In genomic region chr8:70477269-70477982, GRCm38 (mm10) we compare ENCODE assay signal across 8 mouse cellular contexts. TPM values are rescaled to one million over a fixed set of nuclear protein-coding genes. Genes with fewer than 3 reads are reported as not detected.
DNase-seq lines count a peak whose midpoint lies in the region; ATAC-seq lines count a peak whose summit lies in the region.

No protein-coding gene starts in this region.

- peak overlapping the region; percentile 95; the same call in 1 of the 2 replicates for H3K9ac ChIP-seq in heart, embryonic 12.5 days
- H3K9ac ChIP-seq in forebrain, embryonic 16.5 days (replicated peaks; ENCODE audit: low read depth, low read length) = no peak overlapping the region
- peak overlapping the region; percentile 97 for H3K9ac ChIP-seq in midbrain, embryonic 16.5 days (ENCODE audit: low read depth, low read length)

- H3K36me3 ChIP-seq in heart, embryonic 12.5 days = peaks cover 3% of the 10 kb centered on the region; the same call in 1 of the 2 replicates
- H3K36me3 ChIP-seq in forebrain, embryonic 16.5 days (ENCODE audit: control insufficient read depth, insufficient read depth) = no peaks in the 10 kb centered on the region
- no peaks in the 10 kb centered on the region for H3K36me3 ChIP-seq in midbrain, embryonic 16.5 days (ENCODE audit: control insufficient read depth, insufficient read depth, low read length)

- peak overlapping the region; percentile 93 for H3K4me3 ChIP-seq in heart, embryonic 12.5 days
- peak overlapping the region; percentile 58 for H3K4me3 ChIP-seq in forebrain, embryonic 16.5 days (replicated peaks; ENCODE audit: low read length)
- peak overlapping the region; percentile 91 for H3K4me3 ChIP-seq in midbrain, embryonic 16.5 days (ENCODE audit: low read depth, low read length)

- no peak overlapping the region for H3K27ac ChIP-seq in heart, embryonic 12.5 days (ENCODE audit: poor library complexity, severe bottlenecking)
- H3K27ac ChIP-seq in forebrain, embryonic 16.5 days (ENCODE audit: low read length) = no peak overlapping the region
- H3K27ac ChIP-seq in midbrain, embryonic 16.5 days (ENCODE audit: low read length) = no peak overlapping the region

- WGBS in heart, embryonic 12.5 days = 1% methylated on average over 21 of the region's 21 CpGs
- under 1% methylated on average over 21 of the region's 21 CpGs for WGBS in forebrain, embryonic 16.5 days
- 4% methylated on average over 21 of the region's 21 CpGs for WGBS in large intestine, adult 2 months
- 2% methylated on average over 21 of the region's 21 CpGs for WGBS in midbrain, embryonic 16.5 days

- peaks cover 39% of the 10 kb centered on the region for H3K27me3 ChIP-seq in heart, embryonic 12.5 days (replicated peaks)
- no peaks in the 10 kb centered on the region; the same call in 1 of the 2 replicates for H3K27me3 ChIP-seq in forebrain, embryonic 16.5 days (replicated peaks; ENCODE audit: control insufficient read depth, insufficient read depth, low read length)
- H3K27me3 ChIP-seq in midbrain, embryonic 16.5 days (ENCODE audit: control insufficient read depth, insufficient read depth, low read depth, low read length) = peaks cover 9% of the 10 kb centered on the region; the same call in 1 of the 2 replicates

- no peaks in the 10 kb centered on the region for H3K9me3 ChIP-seq in heart, embryonic 12.5 days (replicated peaks)
- no peaks in the 10 kb centered on the region for H3K9me3 ChIP-seq in forebrain, embryonic 16.5 days (ENCODE audit: control insufficient read depth, low read length)
- H3K9me3 ChIP-seq in midbrain, embryonic 16.5 days (replicated peaks; ENCODE audit: control insufficient read depth, low read length, poor library complexity, severe bottlenecking) = no peaks in the 10 kb centered on the region

- no peak for DNase-seq in heart, postnatal 36 days
- DNase-seq in WW6 (ENCODE audit: low read depth, low spot score) = peak; percentile 82
- peak; percentile 57 for DNase-seq in large intestine, adult 2 months (ENCODE audit: low read depth, low spot score)
- DNase-seq in frontal cortex, adult 2 months (ENCODE audit: extremely low spot score in 1 of 2, low spot score in 1 of 2) = no peak
- no peak for DNase-seq in layer of hippocampus, adult 11-12 months (ENCODE audit: low spot score)

- ATAC-seq in heart, embryonic 12.5 days (ENCODE audit: insufficient number of reproducible peaks, low FRiP score) = peak; percentile 46
- peak; percentile 34 for ATAC-seq in forebrain, embryonic 16.5 days
- ATAC-seq in midbrain, embryonic 16.5 days = peak; percentile 46

- intact Hi-C loops in heart, postnatal 36 days (cut with DNase I) = no loop called here

- peak overlapping the region; percentile 95 for H3K4me2 ChIP-seq in heart, embryonic 12.5 days
- peak overlapping the region; percentile 72 for H3K4me2 ChIP-seq in forebrain, embryonic 16.5 days (ENCODE audit: low read length)
- H3K4me2 ChIP-seq in midbrain, embryonic 16.5 days (ENCODE audit: low read length) = peak overlapping the region; percentile 79

- peaks cover 19% of the 10 kb centered on the region for H3K4me1 ChIP-seq in heart, embryonic 12.5 days (replicated peaks)
- peaks cover 14% of the 10 kb centered on the region for H3K4me1 ChIP-seq in forebrain, embryonic 16.5 days (replicated peaks; ENCODE audit: control insufficient read depth, insufficient read depth, low read length)
- H3K4me1 ChIP-seq in midbrain, embryonic 16.5 days (ENCODE audit: control insufficient read depth, insufficient read depth, low read length) = peaks cover 23% of the 10 kb centered on the region

RNA-seq across cellular contexts. Expression of gene Klhl26, which starts 0.7 kb away (rescaled TPM):
- polyA plus RNA-seq in heart, embryonic 12.5 days (2016; fragmentation: Nextera tagmentation; extraction: Ambion mirVana) = 12.6 and 14.0 TPM in 2 replicates
- 1 to 10 TPM; 8.1 to 9.4 TPM for total RNA-seq in heart, postnatal 36 days (2021)
- polyA plus RNA-seq in forebrain, embryonic 16.5 days (2015; fragmentation: Nextera tagmentation; extraction: Ambion mirVana) = 23.1 and 26.2 TPM in 2 replicates
- 16.8 and 22.1 TPM in 2 replicates for polyA plus RNA-seq in large intestine, adult 2 months (2012; rRNA removed)
- polyA plus RNA-seq in midbrain, embryonic 16.5 days (2015; fragmentation: Nextera tagmentation; extraction: Ambion mirVana) = 31.0 and 32.4 TPM in 2 replicates
- 59.4 and 59.6 TPM in 2 replicates for polyA plus RNA-seq in frontal cortex, adult 2 months (2012; rRNA removed)

RNA-seq across cellular contexts. Expression of gene Tmem59l, which starts 9.7 kb away (rescaled TPM):
- polyA plus RNA-seq in heart, embryonic 12.5 days (2016; fragmentation: Nextera tagmentation; extraction: Ambion mirVana) = 0.22 and 0.33 TPM in 2 replicates
- total RNA-seq in heart, postnatal 36 days (2021) = not detected
- polyA plus RNA-seq in forebrain, embryonic 16.5 days (2015; fragmentation: Nextera tagmentation; extraction: Ambion mirVana) = 74.9 and 90.8 TPM in 2 replicates
- polyA plus RNA-seq in large intestine, adult 2 months (2012; rRNA removed) = 2.1 and 2.4 TPM in 2 replicates
- polyA plus RNA-seq in midbrain, embryonic 16.5 days (2015; fragmentation: Nextera tagmentation; extraction: Ambion mirVana) = 121 and 151 TPM in 2 replicates
- polyA plus RNA-seq in frontal cortex, adult 2 months (2012; rRNA removed) = 263 and 277 TPM in 2 replicates

RNA-seq across cellular contexts. Expression of gene Crlf1, which starts 15.5 kb away (rescaled TPM):
- polyA plus RNA-seq in heart, embryonic 12.5 days (2016; fragmentation: Nextera tagmentation; extraction: Ambion mirVana) = 1.00 and 1.8 TPM in 2 replicates
- under 1 TPM; 0.39 to 0.62 TPM for total RNA-seq in heart, postnatal 36 days (2021)
- 6.1 and 8.2 TPM in 2 replicates for polyA plus RNA-seq in forebrain, embryonic 16.5 days (2015; fragmentation: Nextera tagmentation; extraction: Ambion mirVana)
- polyA plus RNA-seq in large intestine, adult 2 months (2012; rRNA removed) = 1.1 and 2.0 TPM in 2 replicates
- polyA plus RNA-seq in midbrain, embryonic 16.5 days (2015; fragmentation: Nextera tagmentation; extraction: Ambion mirVana) = 3.6 and 6.3 TPM in 2 replicates
- polyA plus RNA-seq in frontal cortex, adult 2 months (2012; rRNA removed) = 1.8 and 3.4 TPM in 2 replicates

RNA-seq across cellular contexts. Expression of gene Rex1bd, which starts 29.1 kb away (rescaled TPM):
- 115 TPM in 2 replicates for polyA plus RNA-seq in heart, embryonic 12.5 days (2016; fragmentation: Nextera tagmentation; extraction: Ambion mirVana)
- total RNA-seq in heart, postnatal 36 days (2021) = 100 to 1,000 TPM; 109 to 113 TPM
- 149 and 157 TPM in 2 replicates for polyA plus RNA-seq in forebrain, embryonic 16.5 days (2015; fragmentation: Nextera tagmentation; extraction: Ambion mirVana)
- 137 and 159 TPM in 2 replicates for polyA plus RNA-seq in large intestine, adult 2 months (2012; rRNA removed)
- polyA plus RNA-seq in midbrain, embryonic 16.5 days (2015; fragmentation: Nextera tagmentation; extraction: Ambion mirVana) = 163 and 185 TPM in 2 replicates
- 197 and 210 TPM in 2 replicates for polyA plus RNA-seq in frontal cortex, adult 2 months (2012; rRNA removed)

RNA-seq across cellular contexts. Expression of gene Uba52, which starts 33.2 kb away (rescaled TPM):
- 779 and 792 TPM in 2 replicates for polyA plus RNA-seq in heart, embryonic 12.5 days (2016; fragmentation: Nextera tagmentation; extraction: Ambion mirVana)
- 1,000 to 10,000 TPM; 1,469 to 1,509 TPM for total RNA-seq in heart, postnatal 36 days (2021)
- 660 and 697 TPM in 2 replicates for polyA plus RNA-seq in forebrain, embryonic 16.5 days (2015; fragmentation: Nextera tagmentation; extraction: Ambion mirVana)
- 768 and 796 TPM in 2 replicates for polyA plus RNA-seq in large intestine, adult 2 months (2012; rRNA removed)
- polyA plus RNA-seq in midbrain, embryonic 16.5 days (2015; fragmentation: Nextera tagmentation; extraction: Ambion mirVana) = 584 and 621 TPM in 2 replicates
- polyA plus RNA-seq in frontal cortex, adult 2 months (2012; rRNA removed) = 901 and 1,108 TPM in 2 replicates

Comparison
In these comparisons a context has a peak if more than half of its experiments do, and no peak if none do; other contexts are left out.
1. DNase-seq: peak in WW6 (single experiment) and large intestine, adult 2 months (single experiment); none in heart, postnatal 36 days (0 of 2), frontal cortex, adult 2 months (0 of 2) and layer of hippocampus, adult 11-12 months (single experiment).
2. RNA of gene Tmem59l, which starts 9.7 kb away (polyA plus RNA-seq): 263 to 277 TPM in frontal cortex, adult 2 months, 121 to 151 TPM in midbrain, embryonic 16.5 days and 74.9 to 90.8 TPM in forebrain, embryonic 16.5 days; 2.1 to 2.4 TPM in large intestine, adult 2 months and 0.22 to 0.33 TPM in heart, embryonic 12.5 days; every median in the first group is over 10 times any median in the second.
3. Peak in every context shown above with its lines, with median percentiles within 50 percentile points of each other: ATAC-seq, H3K4me2 ChIP-seq and H3K4me3 ChIP-seq.